In the genomic region with DNA sequence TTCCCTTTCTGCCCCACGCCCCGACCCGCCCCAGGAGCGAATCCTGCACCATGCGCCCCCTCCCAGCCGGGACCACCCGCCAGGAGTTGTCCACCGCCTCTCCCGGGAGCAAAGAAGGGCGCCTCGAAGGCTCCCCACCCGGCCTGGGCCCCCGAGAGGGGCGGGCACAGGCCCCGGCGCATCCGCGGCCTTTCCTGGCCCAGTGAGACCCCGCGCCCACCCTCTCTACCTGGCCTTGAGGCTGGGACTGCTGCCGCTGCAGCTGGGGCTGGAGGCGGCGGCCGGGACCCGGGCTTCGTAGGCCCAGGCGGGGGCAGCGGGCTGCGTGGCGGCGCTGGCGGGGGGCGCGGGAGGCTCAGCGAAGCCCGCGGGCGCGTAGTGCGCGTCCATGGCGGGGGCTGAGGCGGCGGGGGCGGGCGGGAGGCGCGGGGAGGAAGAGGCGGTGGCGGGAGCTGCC, we compare ENCODE assay signal across 7 mouse cellular contexts. TPM values are rescaled to one million over a fixed set of nuclear protein-coding genes. Genes with fewer than 3 reads are reported as not detected.
DNase-seq lines count a peak whose midpoint lies in the region; ATAC-seq and TF ChIP-seq lines count a peak whose summit lies in the region.

Qser1 (minus strand) TSS at position 390 of the 457 bp plus-strand sequence.

- no peak for TF ChIP-seq CTCF in lung, postnatal 0 days (IDR thresholded peaks at IDR 0.05)
- no peak for TF ChIP-seq CTCF in forebrain, postnatal 0 days (IDR thresholded peaks at IDR 0.05; ENCODE audit: low read depth)

- H3K36me3 ChIP-seq in lung, postnatal 0 days (ENCODE audit: insufficient read depth, low read length): no peaks in the 10 kb centered on the region
- no peaks in the 10 kb centered on the region for H3K36me3 ChIP-seq in forebrain, postnatal 0 days (ENCODE audit: insufficient read depth)
- H3K36me3 ChIP-seq in hindbrain, embryonic 13.5 days: no peaks in the 10 kb centered on the region
- no peaks in the 10 kb centered on the region for H3K36me3 ChIP-seq in midbrain, embryonic 11.5 days (ENCODE audit: control insufficient read depth, insufficient read depth, low read length)

- H3K27ac ChIP-seq in lung, postnatal 0 days (ENCODE audit: low read length): peak within 1 kb of the TSS; percentile 95
- H3K27ac ChIP-seq in forebrain, postnatal 0 days (ENCODE audit: low read depth, low read length): peak within 1 kb of the TSS; percentile 91
- peak within 1 kb of the TSS; percentile 98 for H3K27ac ChIP-seq in hindbrain, embryonic 13.5 days
- peak within 1 kb of the TSS; percentile 94 for H3K27ac ChIP-seq in midbrain, embryonic 11.5 days (ENCODE audit: low read depth, low read length)

- no peak for ATAC-seq in lung, postnatal 0 days
- ATAC-seq in forebrain, postnatal 0 days: peak; percentile 75
- peak; percentile 81 for ATAC-seq in hindbrain, embryonic 13.5 days (ENCODE audit: low FRiP score)
- ATAC-seq in midbrain, embryonic 11.5 days (ENCODE audit: low FRiP score): peak; percentile 81

- peaks cover 6% of the 10 kb centered on the region; the same call in 1 of the 2 replicates for H3K4me1 ChIP-seq in lung, postnatal 0 days (ENCODE audit: insufficient read depth, low read depth, low read length)
- peaks cover 10% of the 10 kb centered on the region for H3K4me1 ChIP-seq in forebrain, postnatal 0 days (ENCODE audit: insufficient read depth)
- peaks cover 31% of the 10 kb centered on the region for H3K4me1 ChIP-seq in hindbrain, embryonic 13.5 days (replicated peaks)
- peaks cover 12% of the 10 kb centered on the region for H3K4me1 ChIP-seq in midbrain, embryonic 11.5 days (ENCODE audit: control insufficient read depth, insufficient read depth, low read length)

- H3K4me3 ChIP-seq in lung, postnatal 0 days (ENCODE audit: low read depth, low read length): peak within 1 kb of the TSS; percentile 91
- peak within 1 kb of the TSS; percentile 96 for H3K4me3 ChIP-seq in forebrain, postnatal 0 days (ENCODE audit: low read depth, low read length)
- H3K4me3 ChIP-seq in hindbrain, embryonic 13.5 days: peak within 1 kb of the TSS; percentile 94
- H3K4me3 ChIP-seq in midbrain, embryonic 11.5 days (ENCODE audit: low read depth, low read length): peak within 1 kb of the TSS; percentile 88

- WGBS in lung, postnatal 0 days: 3% methylated on average over 9 of the region's 50 CpGs
- 4% methylated on average over 23 of the region's 50 CpGs for WGBS in forebrain, postnatal 0 days
- 2% methylated on average over 47 of the region's 50 CpGs for WGBS in hindbrain, embryonic 13.5 days
- under 1% methylated on average over 42 of the region's 50 CpGs for WGBS in midbrain, embryonic 11.5 days

- peak within 1 kb of the TSS; percentile 90 for H3K9ac ChIP-seq in lung, postnatal 0 days (replicated peaks; ENCODE audit: low read depth)
- peak within 1 kb of the TSS; percentile 95 for H3K9ac ChIP-seq in forebrain, postnatal 0 days
- peak within 1 kb of the TSS; percentile 99 for H3K9ac ChIP-seq in hindbrain, embryonic 13.5 days
- peak within 1 kb of the TSS; percentile 97 for H3K9ac ChIP-seq in midbrain, embryonic 11.5 days (ENCODE audit: low read length)

- no peak for DNase-seq in lung, postnatal 0 days (ENCODE audit: low spot score)
- no peak for DNase-seq in lung, adult 18-20 months
- DNase-seq in adrenal gland, postnatal 4 days (ENCODE audit: low spot score in 2 of 2): no peak
- DNase-seq in forebrain, postnatal 0 days: no peak
- DNase-seq in midbrain, embryonic 11.5 days (ENCODE audit: low spot score, missing footprints): peak; percentile 95
- no peak for DNase-seq in urinary bladder, postnatal 25 days (ENCODE audit: low spot score)

- H3K9me3 ChIP-seq in lung, postnatal 0 days (ENCODE audit: low read length): no peaks in the 10 kb centered on the region
- no peaks in the 10 kb centered on the region for H3K9me3 ChIP-seq in forebrain, postnatal 0 days (ENCODE audit: low read length)
- H3K9me3 ChIP-seq in hindbrain, embryonic 13.5 days: no peaks in the 10 kb centered on the region
- no peaks in the 10 kb centered on the region for H3K9me3 ChIP-seq in midbrain, embryonic 11.5 days (ENCODE audit: control insufficient read depth, low read length)

- no peak for TF ChIP-seq EP300 in lung, postnatal 0 days (IDR thresholded peaks at IDR 0.05)

- no peaks in the 10 kb centered on the region for H3K27me3 ChIP-seq in lung, postnatal 0 days (replicated peaks; ENCODE audit: insufficient read depth, low read length)
- no peaks in the 10 kb centered on the region for H3K27me3 ChIP-seq in forebrain, postnatal 0 days (ENCODE audit: insufficient read depth, low read length)
- no peaks in the 10 kb centered on the region for H3K27me3 ChIP-seq in hindbrain, embryonic 13.5 days
- no peaks in the 10 kb centered on the region for H3K27me3 ChIP-seq in midbrain, embryonic 11.5 days (ENCODE audit: control insufficient read depth, insufficient read depth, low read length)

- H3K4me2 ChIP-seq in lung, postnatal 0 days (replicated peaks; ENCODE audit: low read depth, low read length): peak within 1 kb of the TSS; percentile 96
- H3K4me2 ChIP-seq in forebrain, postnatal 0 days (ENCODE audit: low read depth): peak within 1 kb of the TSS; percentile 78
- H3K4me2 ChIP-seq in hindbrain, embryonic 13.5 days: peak within 1 kb of the TSS; percentile 76
- H3K4me2 ChIP-seq in midbrain, embryonic 11.5 days: peak within 1 kb of the TSS; percentile 79

RNA-seq across cellular contexts. Expression of gene Qser1, which starts in this region (rescaled TPM):
- polyA plus RNA-seq in lung, postnatal 0 days (2015; fragmentation: Nextera tagmentation; extraction: Ambion mirVana): 3.3 and 3.7 TPM in 2 replicates
- 10 to 100 TPM; 25.5 to 28.1 TPM for total RNA-seq in adrenal gland, postnatal 4 days (2021)
- 10.8 and 14.1 TPM in 2 replicates for total RNA-seq in forebrain, postnatal 0 days (2014; rRNA removed)
- 2.4 and 3.4 TPM in 2 replicates for polyA plus RNA-seq in forebrain, postnatal 0 days (2015; fragmentation: Nextera tagmentation; extraction: Ambion mirVana)
- polyA plus RNA-seq in hindbrain, embryonic 13.5 days (2015; fragmentation: Nextera tagmentation; extraction: Ambion mirVana): 7.5 and 7.6 TPM in 2 replicates
- 15.2 and 18.1 TPM in 2 replicates for polyA plus RNA-seq in midbrain, embryonic 11.5 days (2014; fragmentation: Nextera tagmentation; extraction: Ambion mirVana)
